Mouse (Mus musculus): ENCODE data around the gene Klhl23.

The Klhl23 gene

GRCm38 (mm10) chr2:69830116-69830515 is 8.4 kb downstream of the Klhl23 start:
- in situ Hi-C loops (cut with MboI, MseI) = no loop called here

GRCm38 (mm10) chr2:69837244-69837967 is 15.7 kb downstream of the Klhl23 start:
- in situ Hi-C loops (cut with MboI, MseI) = no loop called here

GRCm38 (mm10) chr2:69837996-69838395 is 16.3 kb downstream of the Klhl23 start:
- in situ Hi-C loops (cut with MboI, MseI) = no loop called here

GRCm38 (mm10) chr2:69838707-69839106 is 17.0 kb downstream of the Klhl23 start:
- in situ Hi-C loops (cut with MboI, MseI) = no loop called here

- in situ Hi-C loops (cut with MboI, MseI) = no loop called here
Observed at GRCm38 (mm10) chr2:69840261-69840660, 18.5 kb downstream of the Klhl23 start.

- in situ Hi-C loops (cut with MboI, MseI) = no loop called here
Observed at GRCm38 (mm10) chr2:69849215-69849614, 27.5 kb downstream of the Klhl23 start.

GRCm38 (mm10) chr2:69851427-69852058 is 29.8 kb downstream of the Klhl23 start:
- in situ Hi-C loops (cut with MboI, MseI) = no loop called here

GRCm38 (mm10) chr2:69856392-69856791 is 34.6 kb downstream of the Klhl23 start:
- in situ Hi-C loops (cut with MboI, MseI) = no loop called here

- in situ Hi-C loops (cut with MboI, MseI) = no loop called here
Observed at GRCm38 (mm10) chr2:69857882-69858281, 36.1 kb downstream of the Klhl23 start.

GRCm38 (mm10) chr2:69860972-69861452 is 39.3 kb downstream of the Klhl23 start:
- in situ Hi-C loops (cut with MboI, MseI) = no loop called here

- in situ Hi-C loops (cut with MboI, MseI) = no loop called here
Observed at GRCm38 (mm10) chr2:69861485-69862091, 39.8 kb downstream of the Klhl23 start, which contains the start of gene Ssb. Ssb (plus strand) TSS chr2:69861562.

- in situ Hi-C loops (cut with MboI, MseI) = no loop called here
Observed at GRCm38 (mm10) chr2:69862117-69862657, 40.4 kb downstream of the Klhl23 start.

- in situ Hi-C loops (cut with MboI, MseI) = no loop called here
Observed at GRCm38 (mm10) chr2:69883990-69884391, 62.2 kb downstream of the Klhl23 start.

GRCm38 (mm10) chr2:69884581-69884980 is 62.8 kb downstream of the Klhl23 start:
- in situ Hi-C loops (cut with MboI, MseI) = no loop called here

- in situ Hi-C loops (cut with MboI, MseI) = no loop called here
Observed at GRCm38 (mm10) chr2:69885050-69885449, 63.3 kb downstream of the Klhl23 start.

GRCm38 (mm10) chr2:69885451-69886305 is 63.9 kb downstream of the Klhl23 start, which contains the start of gene Mettl5:
Mettl5 (minus strand) TSS chr2:69885615.
- in situ Hi-C loops (cut with MboI, MseI) = no loop called here
